Mouse (Mus musculus) MEL (cell line): ENCODE results near the gene Uba5.

Experiments used
- CTCF ChIP-seq, 3 experiments: IDR thresholded peaks in 2 of 3; conservative IDR thresholded peaks in 1 of 3; 2 replicates each; pipeline ENCODE4 v1.5.1; 2011 to 2012; ENCODE audit warnings: low read length in 3 of 3, low read depth in 2 of 3, mild to moderate bottlenecking in 2 of 3, improper control_type of control experiment in 1 of 3, inconsistent platforms in 1 of 3, mixed read lengths in 1 of 3, moderate library complexity in 1 of 3; ENCODE audit not compliant: control insufficient read depth in 1 of 3, insufficient read depth in 1 of 3, poor library complexity in 1 of 3, severe bottlenecking in 1 of 3
- EP300 ChIP-seq, 2 experiments: IDR thresholded peaks; 2 replicates each; pipeline ENCODE4 v1.6.1; 2011; ENCODE audit warnings: improper control_type of control experiment in 2 of 2, low read length in 2 of 2, low read depth in 1 of 2, mild to moderate bottlenecking in 1 of 2
- POLR2A ChIP-seq, 2 experiments: IDR thresholded peaks; 2 replicates each; pipeline ENCODE4 v1.6.1; 2011 to 2012; ENCODE audit warnings: low read length in 2 of 2, mild to moderate bottlenecking in 2 of 2, control low read depth in 1 of 2, improper control_type of control experiment in 1 of 2, low read depth in 1 of 2, moderate library complexity in 1 of 2; ENCODE audit not compliant: control insufficient read depth in 1 of 2, insufficient read depth in 1 of 2, poor library complexity in 1 of 2
- UBTF ChIP-seq: IDR thresholded peaks from 2 replicates; pipeline ENCODE4 v1.6.1; 2012; ENCODE audit warnings: low read depth, mild to moderate bottlenecking, inconsistent platforms, low read length, improper control_type of control experiment, moderate library complexity, borderline replicate concordance; ENCODE audit not compliant: insufficient read depth
- USF1 ChIP-seq: IDR thresholded peaks from 2 replicates; pipeline ENCODE4 v1.6.1; 2014; ENCODE audit warnings: low read depth, mild to moderate bottlenecking, inconsistent platforms, low read length, improper control_type of control experiment, moderate library complexity
- ZKSCAN1 ChIP-seq: IDR thresholded peaks from 2 replicates; pipeline ENCODE4 v1.6.1; 2012; ENCODE audit warnings: low read depth, mild to moderate bottlenecking, inconsistent platforms, low read length, improper control_type of control experiment, moderate library complexity

DNA sequence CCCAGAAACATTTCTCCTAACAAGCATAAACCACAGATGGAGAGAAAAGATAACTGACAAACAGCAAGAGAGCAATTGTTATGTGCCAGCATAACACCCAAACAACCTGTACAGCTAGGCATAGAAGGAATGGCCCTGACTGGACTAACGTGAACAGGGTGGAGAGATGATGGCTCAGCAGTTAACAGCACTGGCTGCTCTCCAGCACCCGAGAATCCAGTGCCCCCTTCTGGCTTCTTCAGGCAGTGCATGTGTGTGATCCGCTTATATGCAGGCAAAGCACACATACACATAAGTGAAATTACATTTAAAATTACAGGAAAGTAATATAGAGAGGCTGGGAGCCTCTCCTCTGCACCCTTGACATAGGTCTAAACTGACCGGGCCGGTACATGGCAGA lies 16.4 kb upstream of the Uba5 start:
- TF ChIP-seq POLR2A (IDR thresholded peaks at IDR 0.05; ENCODE audit: control insufficient read depth in 1 of 2, insufficient read depth in 1 of 2, low read depth in 1 of 2, low read length in 2 of 2, poor library complexity in 1 of 2) (no peak), USF1 (no peak), CTCF (IDR thresholded peaks at IDR 0.05 in 2 of 3, conservative IDR thresholded peaks at IDR 0.05 in 1 of 3; ENCODE audit: control insufficient read depth in 1 of 3, insufficient read depth in 1 of 3, low read depth in 2 of 3, low read length in 3 of 3, poor library complexity in 1 of 3, severe bottlenecking in 1 of 3) (peak; percentile 73 to 82 (median 81)), UBTF (no peak), ZKSCAN1 (no peak), EP300 (IDR thresholded peaks at IDR 0.05; ENCODE audit: low read depth in 1 of 2, low read length in 2 of 2) (no peak)
